Mouse (Mus musculus) NIH3T3 (cell line): ENCODE results near the gene Pim3.
A peak's percentile ranks its signal among the peaks of the same experiment; 100 is the strongest.

Source experiments
- DNase-seq: peaks from one replicate; pipeline ENCODE4 v3.0.0-alpha.2; 2012; ENCODE audit warnings: low read depth

Pim3 gene

GRCm38 (mm10) chr15:88881253-88882044, 19.5 kb downstream of the Pim3 start:
- DNase-seq: no peak

- DNase-seq: no peak
These were observed 20.9 kb downstream of the Pim3 start for GRCm38 (mm10) chr15:88882851-88883250.

- no peak for DNase-seq
These were observed 21.4 kb downstream of the Pim3 start for GRCm38 (mm10) chr15:88883342-88883741.

- DNase-seq: no peak
These were observed 23.4 kb downstream of the Pim3 start for GRCm38 (mm10) chr15:88885376-88885775.

- DNase-seq: peak; percentile 36
These were observed 27.0 kb downstream of the Pim3 start for GRCm38 (mm10) chr15:88889032-88889431.

GRCm38 (mm10) chr15:88889994-88890393, 28.0 kb downstream of the Pim3 start:
- no peak for DNase-seq

GRCm38 (mm10) chr15:88890751-88891675, 29.0 kb downstream of the Pim3 start:
- DNase-seq: no peak

- no peak for DNase-seq
These were observed 29.7 kb downstream of the Pim3 start for GRCm38 (mm10) chr15:88891676-88892040.

- no peak for DNase-seq
These were observed 30.3 kb downstream of the Pim3 start for GRCm38 (mm10) chr15:88892252-88892651.

GRCm38 (mm10) chr15:88892876-88893275, 30.9 kb downstream of the Pim3 start:
- no peak for DNase-seq

- no peak for DNase-seq
These were observed 33.1 kb downstream of the Pim3 start for GRCm38 (mm10) chr15:88895119-88895518.

- no peak for DNase-seq
These were observed 33.9 kb downstream of the Pim3 start for GRCm38 (mm10) chr15:88895891-88896290.

- DNase-seq: no peak
These were observed 34.5 kb downstream of the Pim3 start for GRCm38 (mm10) chr15:88896341-88896980.

- peak; percentile 84 for DNase-seq
These were observed 40.4 kb downstream of the Pim3 start for GRCm38 (mm10) chr15:88902200-88902875.

GRCm38 (mm10) chr15:88903086-88903485, 41.1 kb downstream of the Pim3 start:
- DNase-seq: peak; percentile 30

GRCm38 (mm10) chr15:88904056-88904811, 42.2 kb downstream of the Pim3 start:
- no peak for DNase-seq

- DNase-seq: no peak
These were observed 44.4 kb downstream of the Pim3 start for GRCm38 (mm10) chr15:88906347-88906746.

GRCm38 (mm10) chr15:88915046-88915445, 53.1 kb downstream of the Pim3 start:
- no peak for DNase-seq
